Mouse (Mus musculus) layer of hippocampus, postnatal 25 days (tissue): Measurements from ENCODE around the gene Mlh3. TPM values are rescaled to one million over a fixed set of nuclear protein-coding genes. Genes with fewer than 3 reads are reported as not detected.

ENCODE experiments used
- DNase-seq, 2 experiments: peaks; one replicate each; pipeline ENCODE4 v3.0.0; 2022; ENCODE audit warnings: mixed read lengths in 2 of 2, low spot score in 1 of 2; ENCODE audit errors: extremely low spot score in 1 of 2
- total RNA-seq, 2 experiments: library from RNA; stranded (reverse); gene quantifications; 2 replicates each; pipeline ENCODE4 v1.2.3; 2021

Gene Mlh3
- total RNA-seq, 2 experiments from 2014 or later = 17.0 to 17.9 TPM

- no peak for DNase-seq
Measured at GRCm38 (mm10) chr12:85233376-85234358, 36.7 kb downstream of the Mlh3 start.

- no peak for DNase-seq
Measured at GRCm38 (mm10) chr12:85227876-85228599, 42.4 kb downstream of the Mlh3 start.

- no peak for DNase-seq
Measured at GRCm38 (mm10) chr12:85227227-85227626, 43.2 kb downstream of the Mlh3 start.

- no peak for DNase-seq
Measured at GRCm38 (mm10) chr12:85219905-85220290, 50.5 kb downstream of the Mlh3 start.

GRCm38 (mm10) chr12:85219236-85219904, 51.0 kb downstream of the Mlh3 start, which contains the start of gene Eif2b2:
Gene Eif2b2, plus strand, starts transcription at chr12:85219481.
- peak; percentile 94 to 96 for DNase-seq

- DNase-seq = no peak
Measured at GRCm38 (mm10) chr12:85217733-85218310, 52.6 kb downstream of the Mlh3 start.

GRCm38 (mm10) chr12:85215031-85215430, 55.4 kb downstream of the Mlh3 start:
- no peak for DNase-seq

- DNase-seq = no peak
Measured at GRCm38 (mm10) chr12:85208687-85209199, 61.7 kb downstream of the Mlh3 start.

GRCm38 (mm10) chr12:85205425-85205824, 65.0 kb downstream of the Mlh3 start:
- no peak for DNase-seq

GRCm38 (mm10) chr12:85204105-85204504, 66.3 kb downstream of the Mlh3 start:
- no peak for DNase-seq

GRCm38 (mm10) chr12:85203699-85204098, 66.7 kb downstream of the Mlh3 start:
- DNase-seq = no peak

GRCm38 (mm10) chr12:85202191-85202590, 68.2 kb downstream of the Mlh3 start:
- no peak for DNase-seq

GRCm38 (mm10) chr12:85201830-85202147, 68.6 kb downstream of the Mlh3 start:
- DNase-seq = no peak

GRCm38 (mm10) chr12:85200929-85201829, 69.2 kb downstream of the Mlh3 start:
- DNase-seq = no peak

- DNase-seq = no peak
Measured at GRCm38 (mm10) chr12:85199954-85200353, 70.4 kb downstream of the Mlh3 start.

- no peak for DNase-seq
Measured at GRCm38 (mm10) chr12:85197936-85198335, 72.5 kb downstream of the Mlh3 start.

- DNase-seq = no peak
Measured at GRCm38 (mm10) chr12:85197371-85197770, 73.0 kb downstream of the Mlh3 start.

GRCm38 (mm10) chr12:85196191-85196590, 74.2 kb downstream of the Mlh3 start:
- DNase-seq = no peak

GRCm38 (mm10) chr12:85195086-85195485, 75.3 kb downstream of the Mlh3 start:
- DNase-seq = no peak
